Mouse (Mus musculus) CH12.LX (cell line): ENCODE data around the gene Card9. TPM values are rescaled to one million over a fixed set of nuclear protein-coding genes. Genes with fewer than 3 reads are reported as not detected.

ENCODE experiments used
- DNase-seq: peaks from one replicate; pipeline ENCODE4 v3.0.0-alpha.2; 2013; ENCODE audit errors: extremely low read depth
- H3K27ac ChIP-seq: 2 replicates; pipeline ENCODE4 v1.5.1; 2012; ENCODE audit warnings: low read depth, mild to moderate bottlenecking, control low read depth, moderate library complexity; ENCODE audit not compliant: insufficient read depth
- H3K27me3 ChIP-seq: replicated peaks from 2 replicates; pipeline ENCODE3; 2012; ENCODE audit warnings: inconsistent platforms
- H3K36me3 ChIP-seq, 2 experiments: replicated peaks in 1 of 2; 2 replicates each; pipeline versions ENCODE3 to v1.6.1; 2012; ENCODE audit warnings: inconsistent platforms in 1 of 2, low read length in 1 of 2, mild to moderate bottlenecking in 1 of 2, mixed read lengths in 1 of 2, moderate library complexity in 1 of 2; ENCODE audit not compliant: control insufficient read depth in 1 of 2, insufficient read depth in 1 of 2
- H3K4me1 ChIP-seq, 2 experiments: 2 replicates each; pipeline ENCODE4 v1.6.1; 2012; ENCODE audit warnings: inconsistent platforms in 1 of 2, moderate library complexity in 1 of 2; ENCODE audit not compliant: insufficient read depth in 2 of 2, control insufficient read depth in 1 of 2
- H3K4me2 ChIP-seq: 2 replicates; pipeline ENCODE4 v1.6.1; 2012; ENCODE audit warnings: low read depth, mild to moderate bottlenecking, control low read depth; ENCODE audit not compliant: poor library complexity, insufficient read depth, severe bottlenecking
- H3K4me3 ChIP-seq, 3 experiments: fragments of 150-350 bp in 1 of 3; sonication (generic) in 1 of 3; replicated peaks in 1 of 3; 2 replicates each; pipeline versions ENCODE3 to v1.5.1; 2011 to 2012; ENCODE audit warnings: low read depth in 2 of 3, low read length in 2 of 3, mild to moderate bottlenecking in 2 of 3, moderate library complexity in 2 of 3, control low read depth in 1 of 3, improper control_type of control experiment in 1 of 3, inconsistent platforms in 1 of 3, mixed read lengths in 1 of 3; ENCODE audit not compliant: poor library complexity in 1 of 3
- H3K79me2 ChIP-seq: replicated peaks from 2 replicates; pipeline ENCODE4 v1.6.1; 2012; ENCODE audit warnings: mild to moderate bottlenecking, moderate library complexity; ENCODE audit not compliant: control insufficient read depth, poor library complexity, insufficient read depth, severe bottlenecking; ENCODE audit errors: extremely low read depth
- H3K9ac ChIP-seq: 2 replicates; pipeline ENCODE4 v1.6.1; 2012; ENCODE audit warnings: low read depth, mild to moderate bottlenecking, control low read depth, moderate library complexity; ENCODE audit not compliant: insufficient read depth
- H3K9me3 ChIP-seq: replicated peaks from 2 replicates; pipeline ENCODE3; 2012; ENCODE audit warnings: low read length, inconsistent platforms, mixed read lengths
- BHLHE40 ChIP-seq: IDR thresholded peaks from 2 replicates; pipeline ENCODE4 v1.6.1; 2011; ENCODE audit warnings: mild to moderate bottlenecking, low read depth, low read length, improper control_type of control experiment
- CHD1 ChIP-seq: IDR thresholded peaks from 2 replicates; pipeline ENCODE4 v1.6.1; 2012; ENCODE audit warnings: low read depth, low read length, improper control_type of control experiment, inconsistent platforms
- CTCF ChIP-seq, 2 experiments: IDR thresholded peaks in 1 of 2; conservative IDR thresholded peaks in 1 of 2; 2 replicates each; pipeline ENCODE4 v1.5.1; 2011 to 2012; ENCODE audit warnings: low read depth in 2 of 2, low read length in 2 of 2, improper control_type of control experiment in 1 of 2, inconsistent platforms in 1 of 2, mild to moderate bottlenecking in 1 of 2, moderate library complexity in 1 of 2
- ETS1 ChIP-seq: conservative IDR thresholded peaks from 2 replicates; pipeline ENCODE4 v1.6.1; 2012; ENCODE audit warnings: low read depth, mild to moderate bottlenecking, inconsistent platforms, low read length, improper control_type of control experiment, moderate library complexity
- IRF4 ChIP-seq: IDR thresholded peaks from 2 replicates; pipeline ENCODE4 v1.6.1; 2014; ENCODE audit warnings: low read depth, mild to moderate bottlenecking, inconsistent platforms, low read length, improper control_type of control experiment
- JUN ChIP-seq: IDR thresholded peaks from 2 replicates; pipeline ENCODE4 v1.6.1; 2011; ENCODE audit warnings: low read depth, mild to moderate bottlenecking, low read length, improper control_type of control experiment, moderate library complexity; ENCODE audit not compliant: insufficient read depth
- KAT2A ChIP-seq: IDR thresholded peaks from 2 replicates; pipeline ENCODE4 v1.6.1; 2012; ENCODE audit warnings: low read length, improper control_type of control experiment, inconsistent platforms; ENCODE audit not compliant: insufficient replicate concordance
- MAFK ChIP-seq: IDR thresholded peaks from 2 replicates; pipeline ENCODE4 v1.6.1; 2011; ENCODE audit warnings: low read length, improper control_type of control experiment; ENCODE audit not compliant: insufficient replicate concordance
- MAZ ChIP-seq: IDR thresholded peaks from 2 replicates; pipeline ENCODE4 v1.6.1; 2012; ENCODE audit warnings: low read depth, mild to moderate bottlenecking, inconsistent platforms, low read length, improper control_type of control experiment, moderate library complexity
- MYC ChIP-seq: IDR thresholded peaks from 2 replicates; pipeline ENCODE4 v1.6.1; 2011; ENCODE audit warnings: low read depth, mild to moderate bottlenecking, improper control_type of control experiment, low read length
- NELFE ChIP-seq: IDR thresholded peaks from 2 replicates; pipeline ENCODE4 v1.6.1; 2011; ENCODE audit warnings: low read depth, low read length, improper control_type of control experiment
- PAX5 ChIP-seq: IDR thresholded peaks from 2 replicates; pipeline ENCODE4 v1.6.1; 2012; ENCODE audit warnings: low read length, inconsistent platforms, mixed read lengths
- POLR2A ChIP-seq: IDR thresholded peaks from 2 replicates; pipeline ENCODE4 v1.6.1; 2011; ENCODE audit warnings: low read depth, mild to moderate bottlenecking, improper control_type of control experiment, low read length
- POLR2AphosphoS2 ChIP-seq: IDR thresholded peaks from 2 replicates; pipeline ENCODE4 v1.6.1; 2011; ENCODE audit warnings: low read depth, low read length, improper control_type of control experiment
- RAD21 ChIP-seq: IDR thresholded peaks from 2 replicates; pipeline ENCODE4 v1.6.1; 2011; ENCODE audit warnings: low read depth, mild to moderate bottlenecking, low read length, improper control_type of control experiment, moderate library complexity
- SIN3A ChIP-seq: IDR thresholded peaks from 2 replicates; pipeline ENCODE4 v1.6.1; 2012; ENCODE audit warnings: low read length, improper control_type of control experiment, inconsistent platforms
- SMC3 ChIP-seq: IDR thresholded peaks from 2 replicates; pipeline ENCODE4 v1.6.1; 2011; ENCODE audit warnings: low read depth, low read length, improper control_type of control experiment
- TCF12 ChIP-seq: IDR thresholded peaks from 2 replicates; pipeline ENCODE4 v1.6.1; 2014; ENCODE audit warnings: low read depth, mild to moderate bottlenecking, inconsistent platforms, low read length, improper control_type of control experiment
- ZKSCAN1 ChIP-seq: IDR thresholded peaks from 2 replicates; pipeline ENCODE4 v1.6.1; 2012; ENCODE audit warnings: low read depth, inconsistent platforms, low read length, improper control_type of control experiment, borderline replicate concordance
- ZMIZ1 ChIP-seq: IDR thresholded peaks from 2 replicates; pipeline ENCODE4 v1.6.1; 2012; ENCODE audit warnings: low read depth, mild to moderate bottlenecking, inconsistent platforms, low read length, improper control_type of control experiment
- ZNF384 ChIP-seq: IDR thresholded peaks from 2 replicates; pipeline ENCODE4 v1.6.1; 2012; ENCODE audit warnings: low read depth, low read length, improper control_type of control experiment, inconsistent platforms
- dilution Hi-C: fragments of 300-500 bp; cut with MboI; formaldehyde crosslinking; loops from 2 replicates; pipeline ENCODE4 v1.14.3; 2020; ENCODE audit warnings: low sequenced_read_pairs; ENCODE audit not compliant: extremely low pct_unique_long_range_greater_than_20kb, extremely low pct_ligation_motif_present
- in situ Hi-C: fragments of 300-500 bp; cut with MboI; formaldehyde crosslinking; loops from 3 replicates; pipeline ENCODE4 v1.14.3; 2019; ENCODE audit warnings: low sequenced_read_pairs, low pct_ligation_motif_present, low pct_unique_long_range_greater_than_20kb, mixed read lengths
- polyA plus RNA-seq: library from polyadenylated mRNA; unstranded; fragments of >175 nt; gene quantifications from 2 replicates; pipeline ENCODE4 v1.2.1, GENCODE M21; 2012; ENCODE audit warnings: low read depth; ENCODE audit not compliant: insufficient read length
- total RNA-seq, 2 experiments: library from RNA; depleted of rRNA; stranded (reverse); fragments of 300-350 nt in 1 of 2; fragments of >200 nt in 1 of 2; gene quantifications; 2 replicates each; pipeline ENCODE4 v1.2.3; 2012 to 2014

The Card9 gene
- total and polyA plus RNA-seq, 3 experiments, result 0.32 to 0.44 (median 0.42) TPM

DNA sequence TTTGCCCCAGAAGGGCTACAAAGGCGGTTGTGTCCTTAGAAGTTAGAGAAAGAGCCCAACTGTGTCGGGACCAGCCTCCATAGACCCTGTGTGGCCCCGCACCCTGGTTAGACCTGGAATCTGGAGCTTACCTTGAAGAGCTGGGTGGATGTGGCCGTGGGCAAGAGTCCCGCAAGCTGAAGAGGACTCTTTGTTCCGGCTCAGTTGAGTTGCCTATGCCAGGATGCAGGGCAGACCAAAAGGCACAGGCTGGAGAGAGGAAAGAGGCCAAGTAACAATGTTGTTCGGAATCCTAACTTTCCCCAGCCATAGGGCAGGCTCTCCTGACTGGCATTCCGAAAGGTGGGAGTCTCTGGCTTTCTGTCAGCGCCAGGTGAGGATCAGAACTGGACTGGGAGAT, 41.6 kb downstream of the Card9 start:
- Histone ChIP-seq H3K9ac (no peak overlapping the region), H3K9me3 (no peaks in the 10 kb centered on the region), H3K4me1 (peaks cover 11 to 15% of the 10 kb centered on the region in 2 experiments), H3K4me3 (no peak overlapping the region), H3K4me2 (no peak overlapping the region), H3K27me3 (peaks cover 73% of the 10 kb centered on the region), H3K36me3 (peaks cover 0 to 2% of the 10 kb centered on the region in 2 experiments), H3K27ac (no peak overlapping the region), H3K79me2 (no peaks in the 10 kb centered on the region)
- TF ChIP-seq KAT2A (no peak), MAZ (no peak), NELFE (no peak), JUN (no peak), SMC3 (no peak), SIN3A (no peak), ETS1 (no peak), BHLHE40 (no peak), ZMIZ1 (no peak), RAD21 (no peak), CTCF (conservative IDR thresholded peaks at IDR 0.05 in 1 of 2, IDR thresholded peaks at IDR 0.05 in 1 of 2; ENCODE audit: low read depth in 2 of 2, low read length in 2 of 2) (no peak)
- in situ Hi-C loops (no loop called here), dilution Hi-C loops (no loop called here)
- no peak for DNase-seq

GRCm38 (mm10) chr2:26317991-26318672, 42.6 kb downstream of the Card9 start:
- no peak overlapping the region for H3K4me3 ChIP-seq
- no peak for DNase-seq
- dilution Hi-C loops (no loop called here), in situ Hi-C loops (no loop called here)
- H3K27ac ChIP-seq, result no peak overlapping the region
- H3K79me2 ChIP-seq, result no peaks in the 10 kb centered on the region
- H3K4me2 ChIP-seq, result no peak overlapping the region
- no peak overlapping the region for H3K9ac ChIP-seq
- peaks cover 74% of the 10 kb centered on the region for H3K27me3 ChIP-seq
- TF ChIP-seq CHD1 (no peak), SIN3A (no peak), NELFE (no peak)
- H3K4me1 ChIP-seq, result peaks cover 11 to 15% of the 10 kb centered on the region in 2 experiments
- H3K36me3 ChIP-seq, result no peaks in the 10 kb centered on the region
- H3K9me3 ChIP-seq, result no peaks in the 10 kb centered on the region

DNA sequence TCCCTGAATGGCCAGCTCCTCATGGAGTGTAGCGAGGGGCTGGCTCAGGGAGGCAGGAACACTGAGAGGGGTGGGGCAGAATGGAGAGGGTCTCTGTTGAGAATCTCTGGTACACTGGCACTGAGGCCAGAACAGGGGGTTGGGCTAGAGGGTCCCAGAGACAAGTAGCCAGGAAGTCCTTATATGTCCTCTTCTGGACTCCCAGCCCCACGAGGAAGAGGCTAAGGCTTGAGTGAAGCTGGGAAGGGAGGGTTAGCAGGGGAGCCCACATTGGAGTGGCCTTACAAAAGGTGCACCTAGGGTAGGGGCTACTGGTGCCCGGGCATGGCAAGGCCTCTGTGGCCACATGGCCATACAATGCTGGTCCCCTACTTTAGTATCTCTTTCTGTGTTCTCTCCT, 43.3 kb downstream of the Card9 start:
- H3K4me2 ChIP-seq, result no peak overlapping the region
- dilution Hi-C loops, result no loop called here

More for the DNA sequence above, 43.3 kb downstream of the Card9 start:
- Histone ChIP-seq H3K4me1 (peaks cover 11 to 21% of the 10 kb centered on the region in 2 experiments), H3K36me3 (no peaks in the 10 kb centered on the region), H3K9me3 (no peaks in the 10 kb centered on the region), H3K9ac (no peak overlapping the region), H3K27ac (no peak overlapping the region), H3K27me3 (peaks cover 72% of the 10 kb centered on the region), H3K4me3 (no peak overlapping the region), H3K79me2 (no peaks in the 10 kb centered on the region)
- in situ Hi-C loops, result no loop called here
- no peak for TF ChIP-seq TCF12
- TF ChIP-seq POLR2AphosphoS2, result no peak
- no peak for TF ChIP-seq POLR2A
- no peak for TF ChIP-seq PAX5
- no peak for TF ChIP-seq BHLHE40
- TF ChIP-seq CTCF (conservative IDR thresholded peaks at IDR 0.05 in 1 of 2, IDR thresholded peaks at IDR 0.05 in 1 of 2; ENCODE audit: low read depth in 2 of 2, low read length in 2 of 2), result no peak
- TF ChIP-seq IRF4, result no peak
- no peak for TF ChIP-seq MYC
- TF ChIP-seq ZKSCAN1, result no peak
- TF ChIP-seq ZNF384, result no peak
- TF ChIP-seq CHD1, result no peak
- TF ChIP-seq MAFK, result no peak
- DNase-seq, result no peak
